Mouse (Mus musculus): ENCODE measurements around the gene Zswim4. TPM values are rescaled to one million over a fixed set of nuclear protein-coding genes. Genes with fewer than 3 reads are reported as not detected.

The Zswim4 gene
- 1 to 10 TPM; 3.2 to 8.1 TPM for polyA plus RNA-seq (2012; fragmentation: generic; extraction: Trizol)

GRCm38 (mm10) chr8:84236998-84237473 is at the start of gene Zswim4:
Gene Zswim4, minus strand, starts transcription at chr8:84237055.

GRCm38 (mm10) chr8:84269950-84270773 is 33.3 kb upstream of the Zswim4 start, which contains the start of gene Ccdc130:
Gene Ccdc130, minus strand, starts transcription at chr8:84270380.

GRCm38 (mm10) chr8:84256822-84257610 is 20.2 kb upstream of the Zswim4 start, which contains the start of gene Mri1:
Gene Mri1, minus strand, starts transcription at chr8:84257326.

GRCm38 (mm10) chr8:84249257-84250170 is 12.7 kb upstream of the Zswim4 start, which contains the start of gene D8Ertd738e:
Gene D8Ertd738e, minus strand, starts transcription at chr8:84249719.

GRCm38 (mm10) chr8:84185117-84185516 is 51.7 kb downstream of the Zswim4 start, which contains the start of gene Nanos3:
Gene Nanos3, minus strand, starts transcription at chr8:84185217.

Other genes starting within 250 kb of the Zswim4 start
- gene Samd1, start 239.4 kb downstream of the Zswim4 start, polyA plus RNA-seq (2012; fragmentation: generic; extraction: Trizol) = 10 to 100 TPM; 23.7 to 43.3 TPM
- under 1 TPM; 0.08 to 0.60 TPM for gene 1700067K01Rik, start 235.6 kb downstream of the Zswim4 start, polyA plus RNA-seq (2012; fragmentation: generic; extraction: Trizol)
- gene 2210011C24Rik, start 224.9 kb downstream of the Zswim4 start, polyA plus RNA-seq (2012; fragmentation: generic; extraction: Trizol) = 1 to 10 TPM in 1 of 2 experiments, under 1 TPM in 1; 0.66 to 3.2 TPM
- under 1 TPM; 0.08 to 0.14 TPM for gene Palm3, start 215.6 kb downstream of the Zswim4 start, polyA plus RNA-seq (2012; fragmentation: generic; extraction: Trizol)
- under 1 TPM in 1 of 2 experiments, not detected in 1; 0.01 TPM for gene Il27ra, start 194.5 kb downstream of the Zswim4 start, polyA plus RNA-seq (2012; fragmentation: generic; extraction: Trizol)
- gene Rln3, start 192.1 kb downstream of the Zswim4 start, polyA plus RNA-seq (2012; fragmentation: generic; extraction: Trizol) = not detected
- gene Gm10643, start 171.9 kb downstream of the Zswim4 start, polyA plus RNA-seq (2012; fragmentation: generic; extraction: Trizol) = 1 to 10 TPM in 1 of 2 experiments, under 1 TPM in 1; 0.18 to 1.1 TPM
- 10 to 100 TPM in 1 of 2 experiments, 1 to 10 TPM in 1; 5.9 to 13.7 TPM for gene Rfx1, start 170.2 kb downstream of the Zswim4 start, polyA plus RNA-seq (2012; fragmentation: generic; extraction: Trizol)
- gene Dcaf15, start 132.3 kb downstream of the Zswim4 start, polyA plus RNA-seq (2012; fragmentation: generic; extraction: Trizol) = 10 to 100 TPM; 25.8 to 33.2 TPM
- gene Podnl1, start 111.1 kb downstream of the Zswim4 start, polyA plus RNA-seq (2012; fragmentation: generic; extraction: Trizol) = 10 to 100 TPM in 1 of 2 experiments, 1 to 10 TPM in 1; 5.4 to 12.8 TPM
- gene Cc2d1a, start 89.1 kb downstream of the Zswim4 start, polyA plus RNA-seq (2012; fragmentation: generic; extraction: Trizol) = 10 to 100 TPM; 37.0 to 44.8 TPM
- gene 4930432K21Rik, start 89.0 kb downstream of the Zswim4 start, polyA plus RNA-seq (2012; fragmentation: generic; extraction: Trizol) = 1 to 10 TPM in 1 of 2 experiments, under 1 TPM in 1; 0.60 to 1.3 TPM
- 1 to 10 TPM; 1.2 to 2.4 TPM for gene Nanos3, start 51.8 kb downstream of the Zswim4 start, polyA plus RNA-seq (2012; fragmentation: generic; extraction: Trizol)
- gene D8Ertd738e, start 12.7 kb upstream of the Zswim4 start, polyA plus RNA-seq (2012; fragmentation: generic; extraction: Trizol) = 100 to 1,000 TPM; 269 to 302 TPM
- 10 to 100 TPM; 12.3 to 34.7 TPM for gene Mri1, start 20.3 kb upstream of the Zswim4 start, polyA plus RNA-seq (2012; fragmentation: generic; extraction: Trizol)
- gene Ccdc130, start 33.3 kb upstream of the Zswim4 start, polyA plus RNA-seq (2012; fragmentation: generic; extraction: Trizol) = 10 to 100 TPM in 1 of 2 experiments, 1 to 10 TPM in 1; 4.9 to 18.8 TPM
- 10 to 100 TPM in 1 of 2 experiments, 1 to 10 TPM in 1; 3.8 to 11.3 TPM for gene Cacna1a, start 151.4 kb upstream of the Zswim4 start, polyA plus RNA-seq (2012; fragmentation: generic; extraction: Trizol)